Mouse (Mus musculus) kidney, embryonic 14.5 days (tissue): ENCODE data around the gene Gm28919. TPM values are rescaled to one million over a fixed set of nuclear protein-coding genes. Genes with fewer than 3 reads are reported as not detected.
"Not testable (repeated sequence)": the region's sequence is repeated elsewhere in the genome, so short reads cannot be mapped to it uniquely, and the experiment has no call there.

Source experiments
- ATAC-seq: fragments of 200-750 bp; cut with Nextera tagmentation; 2 replicates; pipeline ENCODE4 v1.8.0; 2017; ENCODE audit warnings: moderate number of reproducible peaks, mild to moderate bottlenecking, moderate TSS enrichment, moderate library complexity; ENCODE audit not compliant: low FRiP score, low TSS enrichment
- H3K27ac ChIP-seq: fragments of 300-500 bp; sonication (generic); 2 replicates; pipeline ENCODE4 v1.5.1; 2014; ENCODE audit warnings: low read depth, mild to moderate bottlenecking, low read length, moderate library complexity, mixed read lengths
- H3K27me3 ChIP-seq: fragments of 300-500 bp; sonication (generic); 2 replicates; pipeline ENCODE4 v1.6.1; 2014; ENCODE audit warnings: mild to moderate bottlenecking, low read length; ENCODE audit not compliant: control insufficient read depth, insufficient read depth
- H3K36me3 ChIP-seq: fragments of 300-500 bp; sonication (generic); 2 replicates; pipeline ENCODE4 v1.6.1; 2014; ENCODE audit warnings: low read length, mixed read lengths; ENCODE audit not compliant: control insufficient read depth, insufficient read depth
- H3K4me1 ChIP-seq: fragments of 300-500 bp; sonication (generic); 2 replicates; pipeline ENCODE4 v1.6.1; 2014; ENCODE audit warnings: low read length, mixed read lengths; ENCODE audit not compliant: control insufficient read depth, insufficient read depth
- H3K4me2 ChIP-seq: fragments of 300-500 bp; sonication (generic); replicated peaks from 2 replicates; pipeline ENCODE4 v1.6.1; 2014; ENCODE audit warnings: low read depth, mild to moderate bottlenecking, low read length
- H3K4me3 ChIP-seq: fragments of 300-500 bp; sonication (generic); 2 replicates; pipeline ENCODE4 v1.5.1; 2014; ENCODE audit warnings: mild to moderate bottlenecking, low read length
- H3K9ac ChIP-seq: fragments of 300-500 bp; sonication (generic); 2 replicates; pipeline ENCODE4 v1.6.1; 2014; ENCODE audit warnings: low read depth, mild to moderate bottlenecking, low read length, moderate library complexity
- H3K9me3 ChIP-seq: fragments of 300-500 bp; sonication (generic); 2 replicates; pipeline ENCODE4 v1.6.1; 2016; ENCODE audit warnings: low read length; ENCODE audit not compliant: control insufficient read depth
- WGBS: fragments of 180-500 bp; shearing (Covaris S2); extraction: QIAGEN DNeasy Blood & Tissue Kit; methylation state at CpG from one replicate; pipeline ENCODE4 v1.1.7; 2014; 5-methylcytosine and 5-hydroxymethylcytosine counted together
- polyA plus RNA-seq: library from polyadenylated mRNA; unstranded; fragments of >200 nt; fragmentation: Nextera tagmentation; extraction: Ambion mirVana; gene quantifications from 2 replicates; pipeline ENCODE4 v1.2.1, GENCODE M21; 2014

Gm28919 gene
- polyA plus RNA-seq, result not detected in 2 replicates

- not testable (repeated sequence) for H3K9ac ChIP-seq, ATAC-seq, H3K27me3 ChIP-seq, H3K36me3 ChIP-seq, H3K4me1 ChIP-seq, H3K9me3 ChIP-seq, H3K27ac ChIP-seq, H3K4me3 ChIP-seq, H3K4me2 ChIP-seq
- no CpG with 5 or more reads among the region's 7 CpGs for WGBS
Observed at GRCm38 (mm10) chrY:6583246-6583645, at the start of gene Gm28919. Gene Gm28919, plus strand, starts transcription at chrY:6583546.

Other genes with a start within 250 kb of the Gm28919 start
- not detected in 2 replicates for gene Gm21719, start 99.3 kb downstream of the Gm28919 start, polyA plus RNA-seq